Mouse (Mus musculus): ENCODE measurements around the gene Stub1. TPM values are rescaled to one million over a fixed set of nuclear protein-coding genes. Genes with fewer than 3 reads are reported as not detected.
"Not testable (repeated sequence)": the region's sequence is repeated elsewhere in the genome, so short reads cannot be mapped to it uniquely, and the experiment has no call there.

Gene Stub1
- polyA plus RNA-seq, 1 experiment: 144 TPM

DNA sequence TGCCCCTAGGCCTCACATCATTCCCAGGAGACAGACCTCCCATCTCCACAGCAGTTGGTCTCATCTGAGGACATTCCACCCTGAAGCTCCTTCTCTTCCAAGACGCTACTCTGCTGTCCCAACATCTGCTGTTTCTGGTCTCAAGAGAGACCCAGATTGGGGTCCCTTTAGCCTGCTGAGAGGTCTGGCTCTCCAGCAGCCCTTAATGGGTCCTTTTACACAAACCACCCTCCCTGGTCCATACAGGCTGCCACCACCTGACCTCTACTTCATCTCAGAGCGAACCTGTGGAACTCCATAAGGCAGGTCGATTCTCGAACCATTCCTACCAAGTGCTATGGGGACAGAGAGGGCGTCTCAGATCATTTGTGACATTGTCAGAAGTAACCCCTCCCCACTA, 25.2 kb downstream of the Stub1 start:
- 0 out of 2 replicates have a peak, but pooled peaks cover 3% of the 10 kb centered on the region for H3K4me1 ChIP-seq (ENCODE audit: control insufficient read depth, insufficient read depth, low read length)
- TF ChIP-seq CTCF (conservative IDR thresholded peaks at IDR 0.05; ENCODE audit: insufficient read depth, insufficient read length, low read depth, low read length) (no peak), POLR2A (IDR thresholded peaks at IDR 0.05; ENCODE audit: low read depth, low read length) (no peak)
- DNase-seq: no peak
- H3K27ac ChIP-seq (ENCODE audit: insufficient read depth, low read depth, low read length): no peak overlapping the region
- no peaks in the 10 kb centered on the region for H3K27me3 ChIP-seq (replicated peaks; ENCODE audit: control insufficient read depth, insufficient read depth, low read length)
- 49% methylated on average over 5 of the region's 5 CpGs for WGBS
- H3K4me3 ChIP-seq (ENCODE audit: insufficient read depth, low read depth, low read length): no peak overlapping the region
- no peaks in the 10 kb centered on the region for H3K36me3 ChIP-seq (ENCODE audit: control insufficient read depth, insufficient read depth, low read length)

DNA sequence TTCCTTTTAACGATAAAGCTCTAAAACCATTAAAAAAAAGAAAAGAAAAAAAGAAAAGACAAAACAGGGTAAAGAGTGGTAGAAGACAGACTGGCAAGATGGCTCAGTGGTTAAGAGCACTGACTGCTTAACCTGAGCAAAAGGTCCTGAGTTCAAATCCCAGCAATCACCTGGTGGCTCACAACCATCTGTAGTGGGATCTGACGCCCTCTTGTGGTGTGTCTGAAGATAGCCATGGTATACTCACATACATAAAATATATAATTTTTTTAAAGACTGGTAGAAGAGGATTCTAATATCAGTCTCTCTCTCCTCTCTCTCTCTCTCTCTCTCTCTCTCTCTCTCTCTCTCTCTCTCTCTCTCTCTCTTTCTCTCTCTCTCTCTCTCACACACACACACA, 25.8 kb downstream of the Stub1 start:
- not testable (repeated sequence) for H3K36me3 ChIP-seq (ENCODE audit: control insufficient read depth, insufficient read depth, low read length); H3K4me3 ChIP-seq (ENCODE audit: insufficient read depth, low read depth, low read length); H3K27ac ChIP-seq (ENCODE audit: insufficient read depth, low read depth, low read length); H3K4me1 ChIP-seq (ENCODE audit: control insufficient read depth, insufficient read depth, low read length); DNase-seq; H3K27me3 ChIP-seq (replicated peaks; ENCODE audit: control insufficient read depth, insufficient read depth, low read length)
- 37% methylated on average over 2 of the region's 2 CpGs for WGBS

DNA sequence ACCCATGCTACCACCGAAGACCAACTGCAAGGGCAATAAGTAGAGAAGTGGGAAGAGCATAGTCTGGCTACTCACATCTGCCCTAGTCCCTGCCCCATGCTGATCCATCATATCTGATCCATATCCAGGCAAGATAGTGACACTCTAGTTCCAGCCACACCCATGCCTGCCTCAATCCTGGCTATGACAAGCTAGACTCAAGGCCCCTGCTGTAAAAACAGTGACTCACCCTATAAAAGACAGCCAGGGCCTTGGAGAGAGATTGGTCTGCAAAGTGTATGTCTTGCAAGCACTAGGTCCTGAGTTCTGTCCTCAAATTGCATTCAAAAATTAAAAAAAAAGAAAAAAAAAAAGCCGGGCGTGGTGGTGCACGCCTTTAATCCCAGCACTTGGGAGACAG, 26.7 kb downstream of the Stub1 start:
- no peak for DNase-seq
- Histone ChIP-seq H3K4me1 (ENCODE audit: control insufficient read depth, insufficient read depth, low read length) (0 out of 2 replicates have a peak, but pooled peaks cover 3% of the 10 kb centered on the region), H3K36me3 (ENCODE audit: control insufficient read depth, insufficient read depth, low read length) (no peaks in the 10 kb centered on the region), H3K27ac (ENCODE audit: insufficient read depth, low read depth, low read length) (no peak overlapping the region), H3K27me3 (replicated peaks; ENCODE audit: control insufficient read depth, insufficient read depth, low read length) (no peaks in the 10 kb centered on the region), H3K4me3 (ENCODE audit: insufficient read depth, low read depth, low read length) (no peak overlapping the region)
- WGBS: 73% methylated on average over 4 of the region's 4 CpGs
- TF ChIP-seq CTCF (conservative IDR thresholded peaks at IDR 0.05; ENCODE audit: insufficient read depth, insufficient read length, low read depth, low read length): no peak
- no peak for TF ChIP-seq POLR2A (IDR thresholded peaks at IDR 0.05; ENCODE audit: low read depth, low read length)

DNA sequence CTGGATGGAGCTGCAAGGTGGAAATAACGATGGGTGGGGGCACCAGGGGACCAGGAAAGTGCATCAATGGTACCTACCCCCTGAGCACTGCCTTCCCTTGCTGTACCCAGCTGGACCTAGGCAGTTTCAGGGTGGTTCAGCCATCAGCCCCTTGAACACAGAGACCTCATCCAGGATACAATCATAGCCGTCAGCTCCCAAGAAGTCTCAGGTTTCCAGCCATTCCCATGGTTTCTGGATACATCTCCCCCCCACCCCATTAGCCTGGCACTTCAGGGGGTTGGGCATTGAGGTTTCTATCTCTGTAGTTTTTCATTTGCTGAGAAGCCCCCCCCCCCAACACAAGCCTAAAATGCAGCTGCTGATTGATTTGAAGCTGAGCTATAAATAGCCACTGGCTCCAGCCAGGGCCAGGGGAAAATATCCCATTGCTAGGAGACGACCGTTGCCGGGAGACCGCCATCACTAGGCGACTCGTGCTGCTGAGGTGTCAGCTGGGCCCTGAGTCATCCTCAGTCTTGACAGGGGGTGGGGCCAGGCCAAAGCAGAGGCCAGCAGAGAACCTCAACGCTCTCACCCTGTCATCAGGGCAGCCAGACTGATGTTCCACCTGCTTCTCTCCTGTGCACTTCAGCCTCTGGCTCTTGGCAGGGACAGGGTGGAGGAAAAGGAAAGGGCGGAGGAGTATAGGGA, 30.2 kb downstream of the Stub1 start:
- 9% methylated on average over 10 of the region's 10 CpGs for WGBS
- Histone ChIP-seq H3K36me3 (ENCODE audit: control insufficient read depth, insufficient read depth, low read length) (no peaks in the 10 kb centered on the region), H3K4me1 (ENCODE audit: control insufficient read depth, insufficient read depth, low read length) (no peaks in the 10 kb centered on the region), H3K27me3 (replicated peaks; ENCODE audit: control insufficient read depth, insufficient read depth, low read length) (no peaks in the 10 kb centered on the region), H3K4me3 (ENCODE audit: insufficient read depth, low read depth, low read length) (no peak overlapping the region), H3K27ac (ENCODE audit: insufficient read depth, low read depth, low read length) (no peak overlapping the region)
- DNase-seq: no peak
- TF ChIP-seq CTCF (conservative IDR thresholded peaks at IDR 0.05; ENCODE audit: insufficient read depth, insufficient read length, low read depth, low read length): no peak
- TF ChIP-seq POLR2A (IDR thresholded peaks at IDR 0.05; ENCODE audit: low read depth, low read length): no peak

DNA sequence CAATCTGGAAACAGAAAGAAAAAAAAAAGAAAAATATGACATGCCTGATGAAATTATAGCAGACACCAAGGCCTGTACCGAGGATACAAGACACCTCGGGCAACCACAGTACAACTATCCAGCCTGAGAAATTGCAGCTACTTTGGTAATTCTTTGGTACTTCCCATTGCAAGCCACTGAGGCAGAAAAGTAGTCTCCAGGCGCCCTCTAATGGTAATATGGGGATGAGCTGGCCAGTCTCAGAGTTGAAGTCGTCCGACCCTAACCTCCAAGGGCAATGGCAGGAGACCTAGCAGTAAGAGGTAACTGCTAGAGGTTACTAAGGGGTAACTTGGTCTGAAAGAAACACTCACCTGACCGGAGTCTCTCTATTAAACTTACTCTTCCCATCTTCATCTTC, 32.2 kb downstream of the Stub1 start:
- no peaks in the 10 kb centered on the region for H3K27me3 ChIP-seq (replicated peaks; ENCODE audit: control insufficient read depth, insufficient read depth, low read length)
- no peak overlapping the region for H3K4me3 ChIP-seq (ENCODE audit: insufficient read depth, low read depth, low read length)
- H3K4me1 ChIP-seq (ENCODE audit: control insufficient read depth, insufficient read depth, low read length): peaks cover 5% of the 10 kb centered on the region; the same call in 1 of the 2 replicates
- TF ChIP-seq POLR2A (IDR thresholded peaks at IDR 0.05; ENCODE audit: low read depth, low read length) (no peak), CTCF (conservative IDR thresholded peaks at IDR 0.05; ENCODE audit: insufficient read depth, insufficient read length, low read depth, low read length) (peak; percentile 93)
- H3K36me3 ChIP-seq (ENCODE audit: control insufficient read depth, insufficient read depth, low read length): no peaks in the 10 kb centered on the region
- WGBS: 6% methylated on average over 6 of the region's 6 CpGs
- H3K27ac ChIP-seq (ENCODE audit: insufficient read depth, low read depth, low read length): no peak overlapping the region
- DNase-seq: peak; percentile 85

DNA sequence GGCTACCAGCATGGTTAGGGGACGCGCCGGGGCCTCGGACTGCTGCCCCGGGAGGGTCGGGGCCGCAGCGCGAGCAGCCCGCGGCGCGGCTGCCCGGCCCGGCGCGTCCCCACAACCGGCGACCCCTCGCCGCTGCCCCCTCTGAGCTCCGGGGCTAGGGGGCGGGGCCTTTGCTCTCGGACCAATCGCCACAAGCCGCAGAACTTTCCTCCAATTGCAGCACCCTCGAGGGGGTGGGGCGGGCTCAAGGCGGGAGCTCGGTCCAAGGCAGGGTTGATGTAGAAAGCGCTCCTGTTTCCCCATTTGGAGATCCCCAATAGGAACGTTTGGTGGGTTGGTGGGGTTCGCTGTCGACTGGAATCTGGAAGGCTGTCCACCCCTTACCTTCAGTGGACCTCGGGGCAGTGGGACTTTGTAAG, 36.2 kb downstream of the Stub1 start, which contains the start of gene Metrn:
Gene Metrn, minus strand, starts transcription at position 186 of the 419 bp plus-strand sequence.
- peaks cover 9% of the 10 kb centered on the region; the same call in 1 of the 2 replicates for H3K4me1 ChIP-seq (ENCODE audit: control insufficient read depth, insufficient read depth, low read length)
- H3K27me3 ChIP-seq (replicated peaks; ENCODE audit: control insufficient read depth, insufficient read depth, low read length): no peaks in the 10 kb centered on the region
- H3K27ac ChIP-seq (ENCODE audit: insufficient read depth, low read depth, low read length): peak within 1 kb of the TSS; percentile 46
- peak; percentile 93 for DNase-seq
- H3K36me3 ChIP-seq (ENCODE audit: control insufficient read depth, insufficient read depth, low read length): no peaks in the 10 kb centered on the region
- H3K4me3 ChIP-seq (ENCODE audit: insufficient read depth, low read depth, low read length): peak within 1 kb of the TSS; percentile 79
- under 1% methylated on average over 35 of the region's 35 CpGs for WGBS
- TF ChIP-seq CTCF (conservative IDR thresholded peaks at IDR 0.05; ENCODE audit: insufficient read depth, insufficient read length, low read depth, low read length): no peak
- TF ChIP-seq POLR2A (IDR thresholded peaks at IDR 0.05; ENCODE audit: low read depth, low read length): no peak

DNA sequence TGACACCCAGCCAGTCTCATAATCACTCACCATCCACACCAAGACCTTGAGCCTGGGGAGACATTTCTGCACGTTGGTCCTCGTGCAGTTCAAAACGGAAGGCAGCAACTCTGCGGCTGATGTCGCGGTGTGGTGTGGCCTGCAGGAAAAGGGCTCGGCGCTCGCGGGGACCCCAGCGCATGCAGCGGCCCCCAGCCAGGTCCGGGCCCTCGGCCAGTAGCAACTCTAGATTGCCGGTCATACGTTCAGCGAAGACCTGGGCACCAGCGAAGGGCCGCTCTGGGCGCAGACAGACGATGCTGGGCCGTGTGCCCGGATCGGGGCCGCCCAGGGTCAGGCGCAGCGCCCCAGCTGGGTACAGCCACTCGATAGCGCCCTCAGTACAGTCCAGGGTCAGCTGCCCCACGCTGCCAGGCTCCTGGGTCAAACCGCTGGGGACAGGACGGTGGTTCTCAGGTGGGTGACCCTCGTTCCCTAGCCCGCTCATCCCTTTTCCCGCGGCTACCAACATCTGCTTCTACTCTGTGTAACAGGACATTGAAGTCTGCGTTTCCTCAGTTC, 36.9 kb downstream of the Stub1 start:
- Histone ChIP-seq H3K4me1 (ENCODE audit: control insufficient read depth, insufficient read depth, low read length) (peaks cover 9% of the 10 kb centered on the region; the same call in 1 of the 2 replicates), H3K27me3 (replicated peaks; ENCODE audit: control insufficient read depth, insufficient read depth, low read length) (no peaks in the 10 kb centered on the region), H3K27ac (ENCODE audit: insufficient read depth, low read depth, low read length) (peak overlapping the region; percentile 46), H3K36me3 (ENCODE audit: control insufficient read depth, insufficient read depth, low read length) (no peaks in the 10 kb centered on the region), H3K4me3 (ENCODE audit: insufficient read depth, low read depth, low read length) (peak overlapping the region; percentile 79)
- 5% methylated on average over 37 of the region's 37 CpGs for WGBS
- peak; percentile 61 for DNase-seq
- TF ChIP-seq CTCF (conservative IDR thresholded peaks at IDR 0.05; ENCODE audit: insufficient read depth, insufficient read length, low read depth, low read length) (no peak), POLR2A (IDR thresholded peaks at IDR 0.05; ENCODE audit: low read depth, low read length) (no peak)

Measured in kidney, adult 2 months (tissue).